Mouse (Mus musculus) erythroblast, embryonic 14.5 days (primary cell): ENCODE measurements at regions not wholly inside any gene's neighbourhood (a gene's known extent, or its start where the extent isn't known, plus 50 kb on each side); places are given as distances from the start of the nearest gene placed in this dataset.

ENCODE experiments used
- H3K27me3 ChIP-seq: 2 replicates; pipeline ENCODE4 v1.6.1; 2012; ENCODE audit warnings: inconsistent platforms; ENCODE audit not compliant: control insufficient read depth
- H3K36me3 ChIP-seq: 2 replicates; pipeline ENCODE4 v1.6.1; 2012; ENCODE audit warnings: mild to moderate bottlenecking, inconsistent platforms; ENCODE audit not compliant: control insufficient read depth
- H3K4me1 ChIP-seq: 2 replicates; pipeline ENCODE4 v1.6.1; 2012; ENCODE audit warnings: inconsistent platforms; ENCODE audit not compliant: control insufficient read depth
- H3K4me3 ChIP-seq: replicated peaks from 2 replicates; pipeline ENCODE3; 2012; ENCODE audit warnings: moderate library complexity, mild to moderate bottlenecking, inconsistent platforms
- H3K9me3 ChIP-seq: 2 replicates; pipeline ENCODE4 v1.6.1; 2012; ENCODE audit warnings: low read length, inconsistent platforms, mixed read lengths; ENCODE audit not compliant: control insufficient read depth
- GATA1 ChIP-seq: IDR thresholded peaks from 2 replicates; pipeline ENCODE4 v1.6.1; 2012; ENCODE audit warnings: low read length, inconsistent platforms, mixed read lengths
- TAL1 ChIP-seq: IDR thresholded peaks from 3 replicates; pipeline ENCODE4 v1.6.1; 2012; ENCODE audit warnings: low read length, inconsistent platforms, mixed read lengths

GRCm38 (mm10) chr8:91948173-91948940 is 146.5 kb upstream of the Irx3 start:
- no peak for TF ChIP-seq GATA1
- TF ChIP-seq TAL1: no peak
- H3K4me1 ChIP-seq: no peaks in the 10 kb centered on the region
- H3K36me3 ChIP-seq: no peaks in the 10 kb centered on the region
- no peaks in the 10 kb centered on the region for H3K9me3 ChIP-seq
- H3K27me3 ChIP-seq: 0 out of 2 replicates have a peak, but pooled peaks cover 2% of the 10 kb centered on the region
- no peak overlapping the region for H3K4me3 ChIP-seq

DNA sequence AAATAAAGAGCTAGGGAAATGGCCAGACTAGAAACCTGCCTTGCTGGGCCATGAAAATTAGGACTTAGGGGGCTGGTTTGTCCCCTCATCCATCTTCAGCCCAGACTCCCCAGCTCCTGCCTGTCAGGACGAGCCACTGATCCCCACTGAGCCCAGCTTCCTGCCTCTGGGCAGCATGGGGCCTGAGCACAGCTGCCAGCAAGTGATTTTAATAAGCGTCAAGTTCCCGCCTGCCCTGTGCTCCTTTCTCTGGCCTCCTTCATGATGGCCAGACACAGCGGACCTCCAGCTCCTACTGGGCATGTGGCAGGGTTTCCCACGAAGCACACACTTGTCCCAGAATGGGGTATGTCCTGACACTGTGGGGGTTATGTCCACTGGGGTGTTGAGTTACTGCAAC is 139.1 kb upstream of the Irx3 start:
- H3K4me3 ChIP-seq: no peak overlapping the region
- H3K9me3 ChIP-seq: peaks cover 3% of the 10 kb centered on the region
- no peaks in the 10 kb centered on the region for H3K4me1 ChIP-seq
- no peaks in the 10 kb centered on the region for H3K36me3 ChIP-seq
- 0 out of 2 replicates have a peak, but pooled peaks cover 2% of the 10 kb centered on the region for H3K27me3 ChIP-seq
- TF ChIP-seq TAL1 (no peak), GATA1 (no peak)

- Histone ChIP-seq H3K36me3 (no peaks in the 10 kb centered on the region), H3K4me3 (no peak overlapping the region), H3K27me3 (no peaks in the 10 kb centered on the region), H3K4me1 (no peaks in the 10 kb centered on the region), H3K9me3 (peaks cover 3% of the 10 kb centered on the region)
- TF ChIP-seq GATA1: no peak
- TF ChIP-seq TAL1: no peak
Measured at GRCm38 (mm10) chr8:91937227-91937626, 135.4 kb upstream of the Irx3 start.

- TF ChIP-seq GATA1 (no peak), TAL1 (no peak)
- Histone ChIP-seq H3K4me1 (no peaks in the 10 kb centered on the region), H3K36me3 (no peaks in the 10 kb centered on the region), H3K4me3 (no peak overlapping the region), H3K27me3 (no peaks in the 10 kb centered on the region), H3K9me3 (no peaks in the 10 kb centered on the region)
Measured at GRCm38 (mm10) chr8:91930520-91930919, 128.7 kb upstream of the Irx3 start.

- no peak for TF ChIP-seq GATA1
- no peak for TF ChIP-seq TAL1
- no peaks in the 10 kb centered on the region for H3K9me3 ChIP-seq
Measured at GRCm38 (mm10) chr8:91925968-91926524, 124.2 kb upstream of the Irx3 start.

DNA sequence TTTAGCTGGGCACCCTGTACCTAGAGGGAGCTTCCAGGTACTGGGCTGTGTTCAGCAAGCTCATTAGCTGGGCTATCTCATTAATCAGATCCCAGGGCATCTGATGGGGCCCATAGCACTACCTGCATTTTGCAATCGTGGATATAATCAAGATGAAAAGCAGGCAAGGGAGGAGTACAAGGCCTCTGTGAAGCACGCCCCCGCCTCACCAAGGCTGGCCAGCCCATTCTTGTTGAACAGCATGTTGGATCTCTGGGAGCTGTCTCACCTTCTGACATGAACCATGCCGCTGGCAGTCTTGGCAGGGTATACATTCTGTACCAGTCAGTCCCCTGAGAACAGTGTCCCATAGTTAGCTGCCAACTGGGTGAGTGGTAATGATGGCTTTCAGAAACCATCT is 122.3 kb upstream of the Irx3 start:
- no peaks in the 10 kb centered on the region for H3K27me3 ChIP-seq
- H3K4me3 ChIP-seq: no peak overlapping the region
- no peaks in the 10 kb centered on the region for H3K36me3 ChIP-seq
- TF ChIP-seq GATA1 (no peak), TAL1 (no peak)
- peaks cover 8% of the 10 kb centered on the region for H3K4me1 ChIP-seq
- H3K9me3 ChIP-seq: no peaks in the 10 kb centered on the region

More at GRCm38 (mm10) chr8:91925968-91926524, 124.2 kb upstream of the Irx3 start:
- Histone ChIP-seq H3K36me3 (no peaks in the 10 kb centered on the region), H3K27me3 (no peaks in the 10 kb centered on the region), H3K4me3 (no peak overlapping the region), H3K4me1 (peaks cover 8% of the 10 kb centered on the region)

DNA sequence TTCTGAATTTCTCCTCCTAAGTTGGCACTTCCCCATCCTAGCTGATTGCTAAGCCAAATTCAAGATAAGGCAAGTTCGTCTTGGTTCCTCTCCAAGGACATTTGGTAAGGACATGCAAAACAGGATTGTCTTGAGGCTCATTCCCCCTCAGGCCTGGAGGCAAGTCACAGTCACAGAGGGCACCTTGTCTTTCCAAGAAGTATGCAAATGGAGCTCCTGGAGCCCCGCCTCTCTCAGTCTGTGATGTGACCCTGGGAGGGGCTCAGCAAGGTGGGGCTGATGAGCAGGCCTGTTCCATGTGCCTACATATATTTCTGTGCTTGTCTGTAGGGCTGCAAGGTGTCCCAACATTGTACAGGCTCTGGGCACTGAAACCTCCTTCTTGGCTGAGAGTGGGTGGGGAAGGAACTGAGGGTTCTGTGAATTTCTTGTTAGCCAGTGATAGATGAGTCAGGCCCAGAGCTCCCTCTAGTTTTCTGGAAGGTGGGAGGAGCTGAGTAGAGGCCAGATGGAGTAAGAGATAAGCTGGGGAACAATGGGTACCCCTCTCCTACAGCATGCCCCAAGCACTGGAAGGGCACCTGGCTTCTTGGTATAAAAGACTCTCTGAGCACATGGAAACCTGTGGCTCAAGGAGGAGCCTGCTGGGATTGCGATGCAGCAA is 120.5 kb upstream of the Irx3 start:
- H3K4me1 ChIP-seq: peaks cover 8% of the 10 kb centered on the region
- no peaks in the 10 kb centered on the region for H3K27me3 ChIP-seq
- no peaks in the 10 kb centered on the region for H3K36me3 ChIP-seq
- TF ChIP-seq GATA1 (no peak), TAL1 (no peak)
- no peak overlapping the region for H3K4me3 ChIP-seq
- H3K9me3 ChIP-seq: no peaks in the 10 kb centered on the region

DNA sequence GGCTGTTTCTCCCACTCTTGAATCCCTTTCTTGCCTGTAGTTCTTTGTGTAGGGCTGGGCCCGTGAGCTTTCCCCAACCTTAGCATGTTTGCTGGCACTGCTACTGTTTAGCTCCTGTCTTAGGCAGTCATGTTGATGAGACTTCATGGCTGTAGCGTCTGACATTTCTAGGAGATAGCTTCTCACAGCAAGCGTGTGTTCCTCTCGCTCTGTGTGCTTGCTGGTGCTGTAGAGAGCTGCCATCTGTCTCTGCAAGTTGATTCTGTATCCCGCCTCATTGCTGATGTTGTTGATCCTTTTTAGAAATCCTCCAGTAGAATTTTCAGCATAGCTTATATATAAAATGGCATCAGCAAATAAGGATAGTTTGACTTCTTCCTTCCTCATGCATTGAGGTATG is 116.0 kb upstream of the Irx3 start:
- Histone ChIP-seq H3K4me3 (no peak overlapping the region), H3K36me3 (no peaks in the 10 kb centered on the region), H3K4me1 (peaks cover 8% of the 10 kb centered on the region), H3K27me3 (no peaks in the 10 kb centered on the region), H3K9me3 (no peaks in the 10 kb centered on the region)
- TF ChIP-seq GATA1 (no peak), TAL1 (no peak)

DNA sequence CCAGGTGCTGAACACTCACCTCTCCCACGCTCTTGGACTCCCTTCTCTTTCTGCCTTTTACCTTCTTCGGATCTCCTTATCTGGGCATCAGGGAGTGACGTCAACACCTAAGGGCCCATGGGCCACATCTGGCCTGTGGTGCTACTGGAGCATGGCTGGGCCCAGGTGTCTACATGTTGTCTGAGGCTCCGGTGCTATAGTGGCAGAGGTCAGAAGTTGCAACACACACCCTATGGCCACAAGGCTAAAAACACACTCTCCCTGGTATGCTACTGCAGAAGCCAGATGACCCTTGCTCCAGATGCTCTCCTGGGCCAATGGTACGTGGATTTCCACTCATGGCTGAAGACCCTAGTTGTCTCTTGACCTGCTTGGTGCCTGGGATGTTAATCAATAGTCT is 112.1 kb upstream of the Irx3 start:
- no peaks in the 10 kb centered on the region for H3K4me1 ChIP-seq
- no peak for TF ChIP-seq GATA1
- TF ChIP-seq TAL1: no peak
- H3K27me3 ChIP-seq: no peaks in the 10 kb centered on the region
- no peak overlapping the region for H3K4me3 ChIP-seq
- H3K9me3 ChIP-seq: no peaks in the 10 kb centered on the region
- no peaks in the 10 kb centered on the region for H3K36me3 ChIP-seq
